Mouse (Mus musculus): Measurements from ENCODE around the gene Ncaph2. TPM values are rescaled to one million over a fixed set of nuclear protein-coding genes. Genes with fewer than 3 reads are reported as not detected.

The Ncaph2 gene
- total RNA-seq (2021), result 100 to 1,000 TPM; 108 TPM
- long read RNA-seq, experiment 1, transcript Ncaph2-209 (20 exons, 3,255 nt), result minor isoform, 15 of 138 reads
- long read RNA-seq, experiment 1, transcript Ncaph2-203 (20 exons, 3,302 nt), result minor isoform, 17 of 138 reads
- long read RNA-seq, experiment 1, transcript Ncaph2-202 (20 exons, 3,299 nt), result major isoform, 71 of 138 reads
- long read RNA-seq, experiment 1, partial matches to known transcripts, result 11 of 138 reads
- long read RNA-seq, experiment 1, other reads (novel, unspliced or antisense), result 19 of 138 reads
- long read RNA-seq, experiment 2, transcript Ncaph2-209 (20 exons, 3,255 nt), result minor isoform, 11 of 101 reads
- long read RNA-seq, experiment 2, transcript Ncaph2-202 (20 exons, 3,299 nt), result major isoform, 56 of 101 reads
- long read RNA-seq, experiment 2, transcript Ncaph2-203 (20 exons, 3,302 nt), result minor isoform, 9 of 101 reads
- long read RNA-seq, experiment 2, partial matches to known transcripts, result 7 of 101 reads
- long read RNA-seq, experiment 2, other reads (novel, unspliced or antisense), result 14 of 101 reads

DNA sequence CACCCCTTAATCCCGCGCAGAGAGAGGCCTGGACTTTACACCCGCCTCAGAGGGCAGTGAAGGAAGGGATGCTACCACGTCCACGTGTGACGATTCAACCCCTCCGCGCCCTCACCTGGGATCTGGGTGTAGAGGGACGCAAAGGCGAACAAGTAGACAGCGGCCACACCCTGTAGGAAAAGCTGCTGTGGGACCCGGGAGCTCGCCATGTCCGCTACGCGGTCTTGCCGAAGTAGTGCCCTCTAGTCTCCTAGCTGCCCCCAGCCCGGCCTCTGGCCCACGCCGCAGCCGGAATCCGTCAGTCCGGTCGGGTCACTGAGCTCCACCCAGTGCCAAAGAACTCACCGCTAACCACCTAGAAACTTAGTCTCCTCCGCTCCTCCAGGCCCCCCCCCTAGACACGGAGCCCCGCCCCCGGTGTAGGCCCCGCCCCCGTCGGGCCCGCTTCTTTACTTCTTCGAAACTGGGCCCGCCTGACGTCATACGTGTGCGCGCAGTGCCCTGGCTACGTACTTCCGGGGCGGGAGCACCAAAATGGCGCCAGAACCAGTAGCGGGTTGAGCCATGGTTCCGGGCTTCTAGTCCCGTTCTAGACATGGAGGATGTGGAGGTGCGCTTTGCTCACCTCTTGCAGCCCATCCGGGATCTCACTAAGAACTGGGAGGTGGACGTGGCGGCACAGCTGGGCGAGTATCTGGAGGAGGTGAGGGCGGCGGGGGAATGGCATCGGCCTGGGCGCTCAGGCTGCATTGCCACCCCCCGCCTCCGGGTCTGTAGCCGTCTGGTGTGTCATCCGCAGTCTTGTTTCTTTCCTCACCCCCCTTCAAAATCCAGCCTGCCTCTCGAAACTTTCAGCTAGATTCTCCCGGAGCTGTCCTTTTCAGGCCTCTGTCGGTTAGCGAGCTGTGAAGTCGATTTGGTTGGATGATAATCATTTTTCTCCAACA, at the start of gene Ncaph2, which contains the start of gene Lmf2:
Gene Ncaph2 (plus strand): TSS at position 479 of the 947 bp plus-strand sequence.
Gene Lmf2 (minus strand): TSS at position 419 of the 947 bp plus-strand sequence.
- Histone ChIP-seq H3K27ac (peak within 1 kb of the TSS; percentile 82), H3K4me3 (peak within 1 kb of the TSS; percentile 87)
- DNase-seq (ENCODE audit: extremely low spot score in 1 of 2, low spot score in 2 of 2), result peak; percentile 92 to 96
- intact Hi-C loops (cut with DNase I), result loop anchor here (2.0 kb wide), 2 partner anchors 17 to 41 kb away; partner anchors contain the start of genes Sbf1 and Sco2
- TF ChIP-seq CTCF (IDR thresholded peaks at IDR 0.05), result no peak; the same call in 1 of the 2 replicates

DNA sequence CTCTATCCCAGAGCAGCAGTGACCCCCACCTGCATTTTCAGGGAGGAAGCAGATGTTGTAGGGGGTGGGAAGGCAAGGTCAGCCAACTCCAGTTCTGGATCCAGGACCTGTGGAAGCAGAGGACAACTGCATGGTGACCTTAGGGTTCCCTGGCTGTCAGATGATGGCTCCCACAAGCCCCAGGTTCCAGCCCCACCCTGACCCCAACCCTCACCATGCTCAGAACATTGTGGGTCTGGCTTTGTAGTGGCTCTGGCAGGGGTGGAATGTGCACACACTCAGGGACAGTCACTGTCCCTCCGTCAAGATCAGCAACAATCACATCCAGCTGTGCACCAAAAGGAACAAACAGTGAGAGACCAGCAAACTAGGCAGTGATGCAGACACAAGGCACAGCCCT, 49.6 kb upstream of the Ncaph2 start:
- no peak for TF ChIP-seq CTCF (IDR thresholded peaks at IDR 0.05)
- DNase-seq (ENCODE audit: extremely low spot score in 1 of 2, low spot score in 2 of 2), result no peak
- intact Hi-C loops (cut with DNase I), result no loop called here
- Histone ChIP-seq H3K27ac (no peak overlapping the region), H3K4me3 (no peak overlapping the region)

DNA sequence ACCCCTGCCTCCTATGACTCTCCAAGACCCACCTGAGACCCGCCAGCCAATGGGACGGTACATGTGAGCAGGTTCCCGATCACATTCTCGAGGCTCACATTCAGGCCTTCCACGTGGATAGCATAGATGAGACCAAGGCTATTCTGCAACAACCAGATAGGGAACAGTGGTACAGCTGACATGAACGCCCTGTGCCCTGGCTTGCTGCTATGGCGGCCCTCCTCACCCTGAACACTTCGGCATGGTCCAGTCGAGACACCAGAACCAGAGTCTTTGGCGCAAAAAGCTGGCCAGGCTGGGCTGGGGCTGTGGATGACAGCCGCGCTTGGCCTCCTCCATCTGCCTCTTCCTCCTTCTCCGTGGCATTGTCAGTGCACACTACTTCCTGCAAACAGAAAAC, 48.1 kb upstream of the Ncaph2 start:
- Histone ChIP-seq H3K27ac (peak overlapping the region; percentile 67; the same call in 1 of the 2 replicates), H3K4me3 (no peak overlapping the region)
- TF ChIP-seq CTCF (IDR thresholded peaks at IDR 0.05), result no peak
- no peak for DNase-seq (ENCODE audit: extremely low spot score in 1 of 2, low spot score in 2 of 2)
- intact Hi-C loops (cut with DNase I), result no loop called here

DNA sequence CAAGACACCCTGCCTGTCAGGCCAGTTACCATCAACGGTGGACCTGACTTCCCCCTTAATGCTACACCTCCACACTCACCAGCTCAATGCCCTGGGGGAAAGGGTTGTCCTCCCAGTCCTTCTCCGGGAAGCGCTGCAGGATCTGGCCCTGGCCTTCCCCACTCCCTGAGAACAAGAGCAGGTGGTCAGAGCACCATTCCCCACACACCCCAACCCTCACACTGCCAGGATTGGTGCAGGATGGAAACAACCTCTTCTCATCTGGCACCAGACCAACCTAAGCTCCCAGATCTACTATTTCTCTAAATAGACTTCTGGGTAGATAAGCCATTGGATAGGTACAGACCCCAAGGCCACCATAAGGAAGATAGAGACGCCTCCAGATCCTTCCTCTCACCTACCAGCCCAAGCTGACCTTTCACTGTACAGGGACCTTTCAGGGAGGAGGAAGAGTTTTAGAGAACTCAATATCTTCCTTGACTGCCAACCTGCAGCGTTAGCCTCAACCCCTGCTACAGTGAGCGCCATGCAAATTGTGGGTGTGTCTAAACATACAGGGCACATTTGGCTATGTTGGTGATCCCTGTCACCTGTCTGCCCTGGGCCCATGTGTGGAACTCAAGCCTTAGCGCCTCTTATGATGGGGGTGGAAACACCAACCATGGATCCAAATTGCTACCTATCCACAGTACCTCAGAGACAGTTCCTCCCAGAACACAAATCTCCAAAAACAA, 46.9 kb upstream of the Ncaph2 start:
- TF ChIP-seq CTCF (IDR thresholded peaks at IDR 0.05), result no peak
- no peak for DNase-seq (ENCODE audit: extremely low spot score in 1 of 2, low spot score in 2 of 2)
- H3K27ac ChIP-seq, result peak overlapping the region; percentile 88
- H3K4me3 ChIP-seq, result no peak overlapping the region
- intact Hi-C loops (cut with DNase I), result no loop called here

DNA sequence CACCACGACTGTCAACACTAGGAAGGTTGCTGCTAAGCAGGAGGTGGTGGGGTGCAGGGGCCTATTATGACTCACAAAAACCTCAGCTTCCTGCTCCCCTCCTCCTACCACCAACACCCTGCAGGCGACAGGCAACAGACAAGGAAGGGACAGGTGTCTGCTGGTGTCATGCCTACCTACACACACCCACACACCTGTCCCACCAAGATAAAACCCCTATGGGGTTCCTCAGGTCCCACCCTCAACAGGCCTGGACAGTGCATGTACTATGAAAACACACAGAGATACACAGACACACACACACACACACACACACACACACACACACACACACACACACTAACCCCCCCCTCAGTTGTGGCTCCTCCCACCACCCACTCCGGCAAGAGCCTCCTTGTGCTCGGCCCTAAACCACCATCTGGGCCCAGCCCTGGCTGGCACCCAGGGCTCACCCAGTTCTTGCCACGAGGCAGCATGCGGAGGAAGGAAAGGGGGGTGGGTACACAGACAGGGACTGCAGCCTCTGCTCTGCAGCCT, 45.5 kb upstream of the Ncaph2 start:
- no peak overlapping the region for H3K4me3 ChIP-seq
- TF ChIP-seq CTCF (IDR thresholded peaks at IDR 0.05), result no peak
- intact Hi-C loops (cut with DNase I), result no loop called here
- H3K27ac ChIP-seq, result peak overlapping the region; percentile 91
- peak; percentile 59 to 69 for DNase-seq (ENCODE audit: extremely low spot score in 1 of 2, low spot score in 2 of 2)

DNA sequence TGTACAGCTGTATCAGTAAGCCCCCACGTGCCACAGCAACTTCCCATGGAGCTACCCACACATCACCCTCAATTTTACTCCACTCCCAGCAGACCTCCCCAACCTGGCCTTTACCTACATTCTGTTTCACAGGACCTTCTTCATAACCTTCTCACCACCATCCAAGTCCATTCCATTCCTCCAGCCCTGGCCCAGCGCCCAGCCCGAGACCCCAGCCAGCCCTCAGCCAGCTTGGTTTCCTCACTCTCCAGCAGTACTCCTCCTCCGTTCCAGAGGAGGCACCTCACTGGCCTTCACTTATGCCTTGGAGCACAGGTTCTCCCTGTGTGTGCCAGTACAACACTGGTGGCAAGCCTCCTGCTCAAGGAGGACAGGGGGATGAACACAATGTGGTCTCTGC, 42.2 kb upstream of the Ncaph2 start:
- TF ChIP-seq CTCF (IDR thresholded peaks at IDR 0.05), result no peak
- no peak for DNase-seq (ENCODE audit: extremely low spot score in 1 of 2, low spot score in 2 of 2)
- Histone ChIP-seq H3K4me3 (peak overlapping the region; percentile 5; the same call in 1 of the 2 replicates), H3K27ac (peak overlapping the region; percentile 28; the same call in 1 of the 2 replicates)
- intact Hi-C loops (cut with DNase I), result no loop called here

DNA sequence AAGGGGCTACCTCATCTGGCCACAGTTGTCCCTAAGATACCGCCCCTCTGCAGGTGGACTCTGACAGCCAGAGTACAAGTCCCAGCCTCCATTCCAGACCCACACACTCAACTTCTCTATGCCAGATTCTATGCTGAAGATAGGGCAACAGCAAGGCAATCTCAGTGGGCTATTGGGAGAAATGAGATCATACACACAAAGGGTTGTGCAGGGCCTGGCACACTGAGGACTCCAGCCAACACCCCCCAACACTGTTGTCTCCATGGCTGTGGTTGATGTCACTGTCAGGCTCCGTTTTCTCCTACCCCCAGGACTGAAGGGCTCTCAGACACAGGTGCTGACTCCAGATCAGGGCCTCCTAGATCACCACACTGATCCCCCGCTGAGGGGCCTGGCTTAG, 41.4 kb upstream of the Ncaph2 start:
- H3K4me3 ChIP-seq, result peak overlapping the region; percentile 97
- peak overlapping the region; percentile 77 for H3K27ac ChIP-seq
- no peak for TF ChIP-seq CTCF (IDR thresholded peaks at IDR 0.05)
- DNase-seq (ENCODE audit: extremely low spot score in 1 of 2, low spot score in 2 of 2), result no peak
- intact Hi-C loops (cut with DNase I), result loop anchor here (2.0 kb wide), 1 partner anchor 41 kb away; the partner anchor contains the start of genes Lmf2 and Ncaph2

DNA sequence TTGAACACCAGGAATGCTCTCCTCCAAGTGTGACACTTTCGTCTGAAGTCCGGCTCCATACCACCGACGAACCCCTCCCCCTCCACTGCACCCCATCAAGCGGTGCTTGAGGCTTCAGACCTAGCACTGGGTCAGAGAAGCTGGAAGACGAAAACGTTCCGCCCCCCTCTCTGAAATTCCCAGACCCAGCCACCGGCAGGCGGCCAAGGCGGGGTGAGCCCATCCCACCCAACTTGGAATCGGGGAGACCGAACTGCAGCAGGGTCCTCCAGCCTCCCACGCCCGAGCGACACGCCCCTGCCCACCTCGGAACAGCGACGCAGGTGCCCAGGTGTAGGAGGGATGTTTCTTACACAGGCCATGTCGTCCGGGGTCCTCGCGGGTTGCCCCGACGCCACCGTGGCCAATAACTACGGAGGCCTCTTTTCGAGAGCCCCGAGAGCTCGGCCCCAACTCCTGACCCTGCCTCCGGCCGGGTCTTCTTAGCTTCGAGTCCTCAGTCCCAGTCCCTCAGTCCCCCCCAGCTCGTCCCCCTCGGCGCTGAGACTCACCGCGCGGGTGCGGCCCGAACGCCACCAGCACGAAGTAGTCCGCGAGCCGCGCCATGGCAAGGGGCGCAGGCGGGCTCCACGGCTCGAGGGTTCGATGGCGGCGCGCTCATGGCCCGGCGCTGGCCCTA, 40.9 kb upstream of the Ncaph2 start:
- intact Hi-C loops (cut with DNase I), result loop anchor here (1.0 to 2.0 kb wide), 2 partner anchors 40 to 59 kb away; partner anchors contain the start of genes Lmf2, Ncaph2 and Sco2

DNA sequence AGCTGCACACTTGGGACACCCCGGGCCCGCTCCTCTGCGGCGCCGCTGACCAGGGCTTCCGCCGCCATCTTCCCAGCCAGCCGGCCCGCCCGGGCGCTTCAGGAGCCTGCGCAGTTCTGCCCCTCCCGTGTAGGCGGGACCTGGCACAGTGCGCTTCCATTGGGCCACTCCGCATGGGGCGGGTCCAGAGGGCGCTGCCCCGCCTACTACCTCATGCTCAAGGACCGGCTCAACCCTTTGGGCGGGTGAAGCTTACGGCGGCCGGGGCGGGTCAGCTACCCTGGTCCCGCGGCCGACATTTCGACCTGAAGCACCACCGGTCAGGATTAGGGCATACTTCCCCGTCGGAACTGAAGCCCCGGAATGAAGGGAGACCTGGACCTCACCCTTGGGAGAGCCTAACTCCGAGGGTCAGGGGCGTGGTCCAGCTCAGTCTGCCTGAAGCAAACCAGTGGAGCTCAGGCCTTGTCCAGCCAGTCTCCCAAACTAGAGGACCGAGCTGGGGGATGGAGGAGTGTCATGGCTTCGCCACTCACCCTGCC, 40.3 kb upstream of the Ncaph2 start, which contains the start of gene Sbf1:
Gene Sbf1 (minus strand): TSS at position 122 of the 542 bp plus-strand sequence.
- H3K27ac ChIP-seq, result peak within 1 kb of the TSS; percentile 77
- DNase-seq (ENCODE audit: extremely low spot score in 1 of 2, low spot score in 2 of 2), result peak; percentile 96 to 98
- no peak for TF ChIP-seq CTCF (IDR thresholded peaks at IDR 0.05)
- peak within 1 kb of the TSS; percentile 97 for H3K4me3 ChIP-seq
- intact Hi-C loops (cut with DNase I), result loop anchor here (1.0 to 2.0 kb wide), 2 partner anchors 40 to 58 kb away; partner anchors contain the start of genes Lmf2, Ncaph2 and Sco2

More for the DNA sequence above, 40.9 kb upstream of the Ncaph2 start:
- DNase-seq (ENCODE audit: extremely low spot score in 1 of 2, low spot score in 2 of 2), result peak in 1 of 2 experiments; percentile 34
- TF ChIP-seq CTCF (IDR thresholded peaks at IDR 0.05), result no peak; the same call in none of the 2 replicates
- Histone ChIP-seq H3K27ac (peak overlapping the region; percentile 77), H3K4me3 (peak overlapping the region; percentile 97)
